Mouse (Mus musculus): ENCODE results near the gene Srgap1. TPM values are rescaled to one million over a fixed set of nuclear protein-coding genes. Genes with fewer than 3 reads are reported as not detected.
A peak's percentile ranks its signal among the peaks of the same experiment; 100 is the strongest.

The Srgap1 gene
- polyA plus RNA-seq, 1 experiment from 2014 or later, result 9.3 TPM

DNA sequence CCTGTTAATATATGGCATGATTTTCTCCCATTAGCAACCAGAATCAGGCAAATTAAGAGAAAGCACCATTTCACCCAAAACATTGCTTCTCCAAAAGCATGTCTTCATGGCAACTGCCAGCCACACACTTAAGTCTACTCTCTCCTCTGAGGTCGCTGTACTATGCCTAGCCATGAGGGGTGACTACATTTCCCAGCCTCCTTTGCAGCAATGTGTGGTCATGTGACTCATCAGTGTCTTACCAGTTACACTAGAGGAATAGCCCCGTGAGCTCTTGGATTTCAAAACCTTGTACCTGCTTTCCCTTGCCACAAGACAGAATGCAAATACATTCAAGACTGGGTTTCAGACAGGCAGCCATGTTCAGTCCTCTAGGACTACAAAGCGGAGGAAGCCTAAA is 8.6 kb downstream of the Srgap1 start:
- no peak overlapping the region for H3K4me2 ChIP-seq (ENCODE audit: low read length)
- ATAC-seq (ENCODE audit: insufficient number of reproducible peaks, insufficient read depth, low FRiP score, low read depth), result no peak
- 48% methylated on average over 3 of the region's 3 CpGs for WGBS

GRCm38 (mm10) chr10:122033271-122033670 is 13.8 kb downstream of the Srgap1 start:
- WGBS, result 80% methylated on average over 5 of the region's 5 CpGs
- Histone ChIP-seq H3K27ac (replicated peaks in 1 of 2; ENCODE audit: control insufficient read depth in 1 of 2, insufficient read depth in 1 of 2, low read depth in 2 of 2, low read length in 2 of 2) (no peak overlapping the region), H3K4me2 (ENCODE audit: low read length) (no peak overlapping the region), H3K9me3 (ENCODE audit: control insufficient read depth, low read length) (no peaks in the 10 kb centered on the region), H3K36me3 (ENCODE audit: control insufficient read depth, insufficient read depth, low read length) (no peaks in the 10 kb centered on the region), H3K27me3 (ENCODE audit: control insufficient read depth, insufficient read depth, low read length) (peaks cover 23% of the 10 kb centered on the region), H3K4me3 (ENCODE audit: control insufficient read depth in 1 of 2, insufficient read depth in 1 of 2, low read depth in 1 of 2, low read length in 2 of 2) (no peak overlapping the region), H3K4me1 (ENCODE audit: control insufficient read depth in 2 of 2, insufficient read depth in 2 of 2, low read length in 2 of 2) (peaks cover 0 to 2% of the 10 kb centered on the region in 2 experiments; a peak in 1 of 4 replicates), H3K9ac (ENCODE audit: low read length) (no peak overlapping the region)
- ATAC-seq (ENCODE audit: insufficient number of reproducible peaks, insufficient read depth, low FRiP score, low read depth), result no peak

More for the DNA sequence above, 8.6 kb downstream of the Srgap1 start:
- H3K4me3 ChIP-seq (ENCODE audit: control insufficient read depth in 1 of 2, insufficient read depth in 1 of 2, low read depth in 1 of 2, low read length in 2 of 2), result no peak overlapping the region
- peaks cover 5% of the 10 kb centered on the region for H3K27me3 ChIP-seq (ENCODE audit: control insufficient read depth, insufficient read depth, low read length)
- H3K4me1 ChIP-seq (ENCODE audit: control insufficient read depth in 2 of 2, insufficient read depth in 2 of 2, low read length in 2 of 2), result 0 out of 4 replicates have a peak, but pooled peaks cover 0 to 2% of the 10 kb centered on the region in 2 experiments
- H3K9ac ChIP-seq (ENCODE audit: low read length), result no peak overlapping the region
- H3K36me3 ChIP-seq (ENCODE audit: control insufficient read depth, insufficient read depth, low read length), result no peaks in the 10 kb centered on the region
- peaks cover 5% of the 10 kb centered on the region for H3K9me3 ChIP-seq (ENCODE audit: control insufficient read depth, low read length)
- H3K27ac ChIP-seq (replicated peaks in 1 of 2; ENCODE audit: control insufficient read depth in 1 of 2, insufficient read depth in 1 of 2, low read depth in 2 of 2, low read length in 2 of 2), result no peak overlapping the region

DNA sequence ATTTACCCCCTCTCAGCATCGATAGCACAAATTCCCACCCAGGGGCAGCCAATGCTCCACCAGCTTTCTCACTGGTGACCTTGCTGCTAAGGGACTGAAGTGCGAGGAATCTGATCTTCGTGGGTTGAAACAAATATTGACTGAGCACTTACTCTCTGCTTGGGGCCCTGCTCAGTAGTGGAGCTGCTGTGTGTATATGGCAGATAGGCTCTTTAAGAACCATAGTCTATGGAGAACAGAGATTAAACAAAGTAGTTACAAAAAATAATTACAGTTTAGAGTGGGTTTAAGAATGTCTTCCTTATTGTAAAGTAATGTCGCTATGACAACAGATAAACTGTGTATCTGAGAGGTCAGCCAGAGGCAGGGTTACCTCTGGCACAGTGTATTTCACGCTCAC is 16.7 kb downstream of the Srgap1 start:
- ATAC-seq (ENCODE audit: insufficient number of reproducible peaks, insufficient read depth, low FRiP score, low read depth), result no peak

GRCm38 (mm10) chr10:122029738-122030137 is 17.4 kb downstream of the Srgap1 start:
- Histone ChIP-seq H3K9ac (ENCODE audit: low read length) (no peak overlapping the region), H3K27ac (replicated peaks in 1 of 2; ENCODE audit: control insufficient read depth in 1 of 2, insufficient read depth in 1 of 2, low read depth in 2 of 2, low read length in 2 of 2) (no peak overlapping the region), H3K4me1 (ENCODE audit: control insufficient read depth in 2 of 2, insufficient read depth in 2 of 2, low read length in 2 of 2) (peaks cover 8 to 12% of the 10 kb centered on the region in 2 experiments), H3K36me3 (ENCODE audit: control insufficient read depth, insufficient read depth, low read length) (no peaks in the 10 kb centered on the region), H3K27me3 (ENCODE audit: control insufficient read depth, insufficient read depth, low read length) (peaks cover 35% of the 10 kb centered on the region), H3K4me2 (ENCODE audit: low read length) (no peak overlapping the region), H3K9me3 (ENCODE audit: control insufficient read depth, low read length) (no peaks in the 10 kb centered on the region), H3K4me3 (ENCODE audit: control insufficient read depth in 1 of 2, insufficient read depth in 1 of 2, low read depth in 1 of 2, low read length in 2 of 2) (no peak overlapping the region)
- ATAC-seq (ENCODE audit: insufficient number of reproducible peaks, insufficient read depth, low FRiP score, low read depth), result no peak
- WGBS, result 75% methylated on average over 7 of the region's 7 CpGs

More for the DNA sequence above, 16.7 kb downstream of the Srgap1 start:
- Histone ChIP-seq H3K4me2 (ENCODE audit: low read length) (no peak overlapping the region), H3K36me3 (ENCODE audit: control insufficient read depth, insufficient read depth, low read length) (no peaks in the 10 kb centered on the region), H3K9me3 (ENCODE audit: control insufficient read depth, low read length) (no peaks in the 10 kb centered on the region), H3K27ac (replicated peaks in 1 of 2; ENCODE audit: control insufficient read depth in 1 of 2, insufficient read depth in 1 of 2, low read depth in 2 of 2, low read length in 2 of 2) (no peak overlapping the region), H3K4me1 (ENCODE audit: control insufficient read depth in 2 of 2, insufficient read depth in 2 of 2, low read length in 2 of 2) (peaks cover 7 to 8% of the 10 kb centered on the region in 2 experiments), H3K9ac (ENCODE audit: low read length) (no peak overlapping the region), H3K27me3 (ENCODE audit: control insufficient read depth, insufficient read depth, low read length) (peaks cover 35% of the 10 kb centered on the region), H3K4me3 (ENCODE audit: control insufficient read depth in 1 of 2, insufficient read depth in 1 of 2, low read depth in 1 of 2, low read length in 2 of 2) (no peak overlapping the region)
- WGBS, result 79% methylated on average over 5 of the region's 5 CpGs

- Histone ChIP-seq H3K9ac (ENCODE audit: low read length) (no peak overlapping the region), H3K9me3 (ENCODE audit: control insufficient read depth, low read length) (peaks cover 6% of the 10 kb centered on the region), H3K27me3 (ENCODE audit: control insufficient read depth, insufficient read depth, low read length) (peaks cover 35% of the 10 kb centered on the region), H3K4me3 (ENCODE audit: control insufficient read depth in 1 of 2, insufficient read depth in 1 of 2, low read depth in 1 of 2, low read length in 2 of 2) (no peak overlapping the region), H3K4me1 (ENCODE audit: control insufficient read depth in 2 of 2, insufficient read depth in 2 of 2, low read length in 2 of 2) (peaks cover 8 to 12% of the 10 kb centered on the region in 2 experiments), H3K27ac (replicated peaks in 1 of 2; ENCODE audit: control insufficient read depth in 1 of 2, insufficient read depth in 1 of 2, low read depth in 2 of 2, low read length in 2 of 2) (peak overlapping the region in 1 of 2 experiments; percentile 27; a peak in 2 of 4 replicates), H3K4me2 (ENCODE audit: low read length) (peak overlapping the region; percentile 7; the same call in 1 of the 2 replicates), H3K36me3 (ENCODE audit: control insufficient read depth, insufficient read depth, low read length) (no peaks in the 10 kb centered on the region)
- WGBS, result 16% methylated on average over 6 of the region's 6 CpGs
- ATAC-seq (ENCODE audit: insufficient number of reproducible peaks, insufficient read depth, low FRiP score, low read depth), result peak; percentile 92
These were observed 21.9 kb downstream of the Srgap1 start for GRCm38 (mm10) chr10:122025198-122025597.

DNA sequence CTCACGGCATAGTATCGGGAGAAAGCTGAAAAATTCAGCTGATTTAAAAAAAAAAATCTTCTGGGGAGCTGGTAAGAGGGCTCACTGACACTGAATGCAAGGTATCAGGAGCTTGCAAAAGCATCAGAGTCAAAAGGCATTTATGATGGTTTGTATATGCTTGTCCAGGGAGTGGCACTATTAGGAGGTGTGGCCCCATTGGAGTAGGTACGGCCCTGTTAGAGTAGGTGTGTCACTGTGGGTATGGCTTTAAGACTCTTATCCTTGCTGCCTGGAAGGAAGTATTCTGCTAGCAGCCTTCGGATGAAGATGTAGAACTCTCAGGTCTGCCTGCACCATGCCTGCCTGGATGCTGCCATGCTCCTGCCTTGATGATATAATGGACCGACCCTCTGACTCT is 26.2 kb downstream of the Srgap1 start:
- ATAC-seq (ENCODE audit: insufficient number of reproducible peaks, insufficient read depth, low FRiP score, low read depth), result no peak
- Histone ChIP-seq H3K4me3 (ENCODE audit: control insufficient read depth in 1 of 2, insufficient read depth in 1 of 2, low read depth in 1 of 2, low read length in 2 of 2) (no peak overlapping the region), H3K36me3 (ENCODE audit: control insufficient read depth, insufficient read depth, low read length) (no peaks in the 10 kb centered on the region), H3K4me1 (ENCODE audit: control insufficient read depth in 2 of 2, insufficient read depth in 2 of 2, low read length in 2 of 2) (peaks cover 37% of the 10 kb centered on the region in 2 experiments), H3K27ac (replicated peaks in 1 of 2; ENCODE audit: control insufficient read depth in 1 of 2, insufficient read depth in 1 of 2, low read depth in 2 of 2, low read length in 2 of 2) (no peak overlapping the region), H3K9ac (ENCODE audit: low read length) (no peak overlapping the region), H3K9me3 (ENCODE audit: control insufficient read depth, low read length) (peaks cover 6% of the 10 kb centered on the region), H3K27me3 (ENCODE audit: control insufficient read depth, insufficient read depth, low read length) (peaks cover 17% of the 10 kb centered on the region), H3K4me2 (ENCODE audit: low read length) (no peak overlapping the region)
- WGBS, result 84% methylated on average over 5 of the region's 5 CpGs

GRCm38 (mm10) chr10:122020255-122020654 is 26.9 kb downstream of the Srgap1 start:
- no peak for ATAC-seq (ENCODE audit: insufficient number of reproducible peaks, insufficient read depth, low FRiP score, low read depth)

GRCm38 (mm10) chr10:122018594-122019048 is 28.5 kb downstream of the Srgap1 start:
- Histone ChIP-seq H3K4me2 (ENCODE audit: low read length) (peak overlapping the region; percentile 47), H3K4me3 (ENCODE audit: control insufficient read depth in 1 of 2, insufficient read depth in 1 of 2, low read depth in 1 of 2, low read length in 2 of 2) (no peak overlapping the region), H3K36me3 (ENCODE audit: control insufficient read depth, insufficient read depth, low read length) (no peaks in the 10 kb centered on the region), H3K27ac (replicated peaks in 1 of 2; ENCODE audit: control insufficient read depth in 1 of 2, insufficient read depth in 1 of 2, low read depth in 2 of 2, low read length in 2 of 2) (peak overlapping the region; percentile 9 to 50; a peak in 2 of 4 replicates), H3K4me1 (ENCODE audit: control insufficient read depth in 2 of 2, insufficient read depth in 2 of 2, low read length in 2 of 2) (peaks cover 28 to 32% of the 10 kb centered on the region in 2 experiments), H3K9ac (ENCODE audit: low read length) (0 out of 2 replicates have a peak overlapping the region, but pooled peaks have one; percentile 11), H3K27me3 (ENCODE audit: control insufficient read depth, insufficient read depth, low read length) (peaks cover 17% of the 10 kb centered on the region), H3K9me3 (ENCODE audit: control insufficient read depth, low read length) (no peaks in the 10 kb centered on the region)
- WGBS, result 15% methylated on average over 10 of the region's 10 CpGs
- ATAC-seq (ENCODE audit: insufficient number of reproducible peaks, insufficient read depth, low FRiP score, low read depth), result peak; percentile 77

More at GRCm38 (mm10) chr10:122020255-122020654, 26.9 kb downstream of the Srgap1 start:
- no peak overlapping the region for H3K4me3 ChIP-seq (ENCODE audit: control insufficient read depth in 1 of 2, insufficient read depth in 1 of 2, low read depth in 1 of 2, low read length in 2 of 2)
- peaks cover 17% of the 10 kb centered on the region for H3K27me3 ChIP-seq (ENCODE audit: control insufficient read depth, insufficient read depth, low read length)
- 55% methylated on average over 5 of the region's 5 CpGs for WGBS
- H3K4me1 ChIP-seq (ENCODE audit: control insufficient read depth in 2 of 2, insufficient read depth in 2 of 2, low read length in 2 of 2), result peaks cover 31 to 32% of the 10 kb centered on the region in 2 experiments
- H3K4me2 ChIP-seq (ENCODE audit: low read length), result no peak overlapping the region
- H3K36me3 ChIP-seq (ENCODE audit: control insufficient read depth, insufficient read depth, low read length), result no peaks in the 10 kb centered on the region
- H3K27ac ChIP-seq (replicated peaks in 1 of 2; ENCODE audit: control insufficient read depth in 1 of 2, insufficient read depth in 1 of 2, low read depth in 2 of 2, low read length in 2 of 2), result no peak overlapping the region
- no peak overlapping the region for H3K9ac ChIP-seq (ENCODE audit: low read length)
- peaks cover 6% of the 10 kb centered on the region for H3K9me3 ChIP-seq (ENCODE audit: control insufficient read depth, low read length)

Measured in heart, embryonic 14.5 days (tissue).